Mouse (Mus musculus) liver, postnatal 0 days (tissue): ENCODE data around the gene Mfsd14a.

Experiments
- CTCF ChIP-seq: sonication (generic); IDR thresholded peaks from 2 replicates; pipeline ENCODE4 v1.5.1; 2016; ENCODE audit warnings: antibody characterized with exemption, low read depth
- EP300 ChIP-seq: IDR thresholded peaks from 2 replicates; pipeline ENCODE4 v1.6.1; 2016; ENCODE audit warnings: antibody characterized with exemption, low read depth, mild to moderate bottlenecking

DNA sequence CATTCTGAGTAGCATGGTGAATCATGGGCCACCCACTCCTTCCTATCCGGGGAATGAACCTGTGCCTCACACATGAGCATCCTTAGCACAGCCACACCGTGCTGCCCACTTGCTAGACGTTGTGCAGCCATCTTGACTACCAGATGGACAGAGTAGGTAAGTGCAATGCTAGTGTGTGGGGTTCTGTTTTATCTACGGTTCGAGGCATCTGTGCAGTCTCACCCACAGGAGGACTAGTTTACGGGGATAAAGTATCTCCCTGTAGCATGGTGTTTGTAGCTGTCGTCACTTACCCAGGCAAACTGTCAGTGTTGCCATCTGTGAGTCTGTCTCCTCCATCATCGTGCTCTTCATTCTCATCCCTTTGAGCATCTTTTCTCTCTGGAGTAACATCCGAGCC is 80.3 kb downstream of the Mfsd14a start:
- TF ChIP-seq CTCF (no peak), EP300 (no peak)
